Mouse (Mus musculus) limb, embryonic 12.5 days (tissue): ENCODE results near the gene Mvd. TPM values are rescaled to one million over a fixed set of nuclear protein-coding genes. Genes with fewer than 3 reads are reported as not detected.

Experiments used
- ATAC-seq: fragments of 200-750 bp; cut with Nextera tagmentation; 2 replicates; pipeline ENCODE4 v1.8.0; 2017; ENCODE audit warnings: low read depth, moderate TSS enrichment; ENCODE audit not compliant: insufficient number of reproducible peaks, insufficient read depth, low FRiP score, low TSS enrichment
- H3K27ac ChIP-seq: fragments of 300-500 bp; sonication (generic); 2 replicates; pipeline ENCODE4 v1.5.1; 2016; ENCODE audit warnings: mild to moderate bottlenecking, moderate library complexity
- H3K27me3 ChIP-seq: fragments of 300-500 bp; sonication (generic); 2 replicates; pipeline ENCODE4 v1.6.1; 2016; ENCODE audit warnings: mild to moderate bottlenecking, moderate library complexity
- H3K36me3 ChIP-seq: fragments of 300-500 bp; sonication (generic); 2 replicates; pipeline ENCODE4 v1.6.1; 2016; ENCODE audit warnings: mild to moderate bottlenecking, moderate library complexity
- H3K4me1 ChIP-seq: fragments of 300-500 bp; sonication (generic); replicated peaks from 2 replicates; pipeline ENCODE4 v1.6.1; 2016
- H3K4me2 ChIP-seq: fragments of 300-500 bp; sonication (generic); 2 replicates; pipeline ENCODE4 v1.6.1; 2016; ENCODE audit warnings: mild to moderate bottlenecking, moderate library complexity
- H3K4me3 ChIP-seq: fragments of 300-500 bp; sonication (generic); replicated peaks from 2 replicates; pipeline ENCODE4 v1.5.1; 2016; ENCODE audit warnings: mild to moderate bottlenecking
- H3K9ac ChIP-seq: fragments of 300-500 bp; sonication (generic); replicated peaks from 2 replicates; pipeline ENCODE4 v1.6.1; 2016; ENCODE audit warnings: mild to moderate bottlenecking, moderate library complexity
- H3K9me3 ChIP-seq: fragments of 300-500 bp; sonication (generic); 2 replicates; pipeline ENCODE4 v1.6.1; 2016; ENCODE audit warnings: mild to moderate bottlenecking, moderate library complexity
- WGBS: fragments of 180-500 bp; shearing (Covaris S2); methylation state at CpG from one replicate; pipeline ENCODE4 v1.1.7; 2016; 5-methylcytosine and 5-hydroxymethylcytosine counted together
- polyA plus RNA-seq: library from polyadenylated mRNA; unstranded; fragments of >200 nt; fragmentation: Nextera tagmentation; extraction: Ambion mirVana; gene quantifications from 2 replicates; pipeline ENCODE4 v1.2.1, GENCODE M21; 2016

Mvd gene
- polyA plus RNA-seq, 1 experiment from 2014 or later: 40.5 TPM

- no peak overlapping the region for H3K4me3 ChIP-seq
- 0 out of 2 replicates have a peak, but pooled peaks cover 3% of the 10 kb centered on the region for H3K4me1 ChIP-seq
- ATAC-seq: no peak
- no peak overlapping the region for H3K9ac ChIP-seq
- no peak overlapping the region for H3K4me2 ChIP-seq
- WGBS: 86% methylated on average over 13 of the region's 13 CpGs
- peaks cover 60% of the 10 kb centered on the region for H3K36me3 ChIP-seq
- peaks cover 11% of the 10 kb centered on the region for H3K27me3 ChIP-seq
- H3K9me3 ChIP-seq: no peaks in the 10 kb centered on the region
- H3K27ac ChIP-seq: no peak overlapping the region
These were observed 24.6 kb upstream of the Mvd start for GRCm38 (mm10) chr8:122467816-122468215.

GRCm38 (mm10) chr8:122464985-122465384 lies 21.8 kb upstream of the Mvd start:
- Histone ChIP-seq H3K4me3 (no peak overlapping the region), H3K9ac (no peak overlapping the region), H3K36me3 (peaks cover 46% of the 10 kb centered on the region), H3K4me1 (peaks cover 16% of the 10 kb centered on the region), H3K4me2 (no peak overlapping the region), H3K9me3 (no peaks in the 10 kb centered on the region), H3K27ac (no peak overlapping the region), H3K27me3 (peaks cover 40% of the 10 kb centered on the region)
- 66% methylated on average over 7 of the region's 7 CpGs for whole genome bisulfite sequencing
- no peak for ATAC-seq

DNA sequence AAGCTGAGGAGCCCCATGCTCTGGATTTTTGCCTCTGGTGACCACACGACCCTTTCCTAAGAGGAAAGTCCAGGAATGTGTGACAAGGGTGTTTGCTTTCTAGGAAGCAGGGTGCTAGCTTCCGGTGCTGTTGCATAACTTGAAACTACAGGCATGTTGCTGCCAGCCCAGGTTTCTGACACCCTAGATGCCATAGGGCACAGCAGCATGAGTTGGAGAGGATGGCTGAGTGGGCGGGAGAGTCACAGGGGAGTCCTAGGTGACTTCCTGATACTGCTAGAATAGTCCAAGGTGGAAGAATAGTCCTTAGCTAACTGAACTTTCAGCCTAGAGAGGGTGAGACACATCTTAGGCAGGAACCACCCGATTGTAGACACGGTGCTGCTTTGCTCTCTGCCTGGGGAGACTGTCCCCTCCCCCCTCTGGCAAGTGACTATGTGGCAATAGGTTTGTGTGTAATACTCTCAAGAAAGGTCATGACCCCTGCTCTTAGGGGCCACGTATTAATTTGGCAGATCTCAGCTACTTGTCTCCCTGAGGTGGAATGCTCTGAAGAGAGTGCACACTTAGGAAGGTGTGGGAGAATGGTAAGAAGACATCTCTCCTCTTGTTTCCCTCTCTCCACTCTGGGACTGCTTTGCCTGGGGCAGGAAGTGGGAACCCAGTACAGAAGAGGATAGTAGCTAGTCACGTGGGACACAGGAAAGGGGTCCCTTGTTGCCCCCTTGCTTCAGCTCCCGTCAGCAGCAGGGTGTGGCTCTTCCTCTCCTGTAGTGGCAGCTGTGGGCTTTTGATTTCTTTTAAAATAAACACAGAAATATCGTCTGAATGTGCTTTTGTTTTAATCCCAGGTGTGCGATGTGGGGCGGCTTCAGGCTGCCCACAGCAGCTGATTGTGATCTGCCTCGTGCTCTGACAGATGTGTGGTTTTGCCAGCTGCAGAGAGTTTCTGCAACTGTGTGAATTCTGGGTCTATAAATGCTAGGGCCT lies 20.7 kb upstream of the Mvd start:
- peaks cover 38% of the 10 kb centered on the region for H3K36me3 ChIP-seq
- peaks cover 50% of the 10 kb centered on the region for H3K27me3 ChIP-seq
- no peak for ATAC-seq
- no peak overlapping the region for H3K4me3 ChIP-seq
- H3K27ac ChIP-seq: no peak overlapping the region
- H3K9ac ChIP-seq: no peak overlapping the region
- 53% methylated on average over 12 of the region's 12 CpGs for WGBS
- H3K4me2 ChIP-seq: no peak overlapping the region
- peaks cover 18% of the 10 kb centered on the region for H3K4me1 ChIP-seq
- no peaks in the 10 kb centered on the region for H3K9me3 ChIP-seq

DNA sequence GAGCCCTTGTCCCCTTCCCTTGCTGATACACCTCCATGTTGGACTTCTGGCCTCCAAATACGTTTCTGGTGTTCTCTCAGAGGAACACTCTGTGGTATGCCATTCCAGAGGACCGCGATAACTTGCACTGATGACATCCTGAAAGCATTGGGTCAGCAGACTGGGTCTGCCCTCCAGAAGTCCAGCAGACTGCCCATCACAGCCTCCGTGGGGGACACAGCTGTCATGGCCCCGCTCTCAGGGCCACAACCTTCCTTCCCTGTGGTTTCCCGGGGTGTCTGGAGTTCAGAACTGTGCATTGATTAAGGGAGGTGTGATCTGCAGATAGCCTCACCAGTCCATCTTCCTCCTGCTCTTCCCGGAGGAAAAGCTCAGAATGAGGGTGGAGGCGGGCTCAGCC lies 19.3 kb upstream of the Mvd start:
- ATAC-seq: no peak
- H3K27ac ChIP-seq: no peak overlapping the region
- H3K9me3 ChIP-seq: no peaks in the 10 kb centered on the region
- 0 out of 2 replicates have a peak overlapping the region, but pooled peaks have one; percentile 8 for H3K9ac ChIP-seq
- no peak overlapping the region for H3K4me3 ChIP-seq
- no peak overlapping the region for H3K4me2 ChIP-seq
- peaks cover 65% of the 10 kb centered on the region for H3K27me3 ChIP-seq
- 65% methylated on average over 8 of the region's 8 CpGs for WGBS
- peaks cover 24% of the 10 kb centered on the region for H3K36me3 ChIP-seq
- H3K4me1 ChIP-seq: peaks cover 18% of the 10 kb centered on the region

GRCm38 (mm10) chr8:122461473-122462148 lies 18.4 kb upstream of the Mvd start:
- H3K4me1 ChIP-seq: peaks cover 18% of the 10 kb centered on the region
- ATAC-seq: no peak
- H3K27me3 ChIP-seq: peaks cover 73% of the 10 kb centered on the region
- no peak overlapping the region for H3K4me2 ChIP-seq
- WGBS: 57% methylated on average over 11 of the region's 11 CpGs
- no peak overlapping the region for H3K4me3 ChIP-seq
- H3K9ac ChIP-seq: no peak overlapping the region
- H3K27ac ChIP-seq: no peak overlapping the region
- H3K9me3 ChIP-seq: no peaks in the 10 kb centered on the region
- peaks cover 15% of the 10 kb centered on the region for H3K36me3 ChIP-seq

DNA sequence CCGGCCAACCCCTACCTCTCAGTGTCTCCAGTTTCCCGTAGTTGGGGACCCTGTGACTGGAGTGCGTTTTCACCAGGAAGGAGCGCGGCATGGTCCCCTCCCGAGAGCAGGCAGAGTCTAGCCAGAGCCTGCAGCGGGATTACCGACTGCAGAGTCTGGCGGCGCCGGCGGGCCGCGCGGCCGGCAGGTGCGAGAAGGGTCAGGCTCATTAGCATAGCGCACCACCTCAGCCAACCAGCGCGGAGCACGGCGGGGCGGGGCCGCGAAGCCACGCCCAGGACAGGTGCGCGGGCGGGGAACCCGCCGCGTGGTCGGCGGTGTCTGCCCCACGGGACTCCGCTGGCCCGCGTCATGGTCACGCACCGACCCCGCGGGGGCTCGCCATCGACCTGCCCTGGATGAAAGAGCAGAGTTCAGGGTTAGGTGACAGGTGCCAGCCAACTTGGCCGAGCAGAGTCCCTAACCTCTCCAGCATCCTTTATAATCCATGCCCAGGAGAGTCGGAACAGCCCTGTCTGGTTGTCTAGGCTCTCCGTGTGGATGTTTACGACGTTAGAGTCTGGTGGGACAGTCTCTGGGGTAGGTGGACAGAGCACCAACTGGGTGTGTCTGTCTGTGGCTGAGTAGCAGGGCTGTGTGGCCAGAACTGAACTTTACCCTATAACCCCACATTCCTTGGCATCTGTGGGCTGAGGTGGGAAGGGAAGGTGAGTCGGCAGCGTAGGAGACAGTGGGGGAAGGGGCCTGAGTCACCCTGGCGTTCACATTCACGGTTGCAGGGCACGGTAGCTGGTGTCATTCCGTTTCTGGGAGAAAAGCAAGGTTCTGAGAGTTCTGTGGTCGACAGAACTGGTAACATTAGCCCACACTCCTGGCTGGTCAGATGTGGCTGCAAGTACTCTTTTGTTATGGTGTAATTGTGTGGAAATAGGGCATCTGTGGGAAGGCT lies 17.6 kb upstream of the Mvd start, which contains the start of gene Snai3:
Gene Snai3 (minus strand): TSS at position 210 of the 949 bp plus-strand sequence.
- H3K4me1 ChIP-seq: peaks cover 18% of the 10 kb centered on the region
- WGBS: 2% methylated on average over 56 of the region's 56 CpGs
- H3K27me3 ChIP-seq: peaks cover 81% of the 10 kb centered on the region

GRCm38 (mm10) chr8:122459990-122460389 lies 16.8 kb upstream of the Mvd start:
- Histone ChIP-seq H3K9ac (no peak overlapping the region), H3K4me3 (peak overlapping the region; percentile 34), H3K4me2 (peak overlapping the region; percentile 62), H3K27me3 (peaks cover 87% of the 10 kb centered on the region), H3K27ac (no peak overlapping the region), H3K36me3 (no peaks in the 10 kb centered on the region), H3K9me3 (no peaks in the 10 kb centered on the region), H3K4me1 (peaks cover 18% of the 10 kb centered on the region)
- ATAC-seq: no peak
- 25% methylated on average over 7 of the region's 7 CpGs for WGBS

More for the DNA sequence above, 17.6 kb upstream of the Mvd start, which contains the start of gene Snai3:
- Histone ChIP-seq H3K4me3 (peak within 1 kb of the TSS; percentile 34), H3K9ac (no peak within 1 kb of the TSS), H3K27ac (no peak within 1 kb of the TSS), H3K9me3 (no peaks in the 10 kb centered on the region), H3K36me3 (peaks cover 7% of the 10 kb centered on the region), H3K4me2 (peak within 1 kb of the TSS; percentile 62)
- peak; percentile 52; the same call in 1 of the 2 replicates for ATAC-seq

- H3K9me3 ChIP-seq: no peaks in the 10 kb centered on the region
- peaks cover 90% of the 10 kb centered on the region for H3K27me3 ChIP-seq
- H3K4me2 ChIP-seq: no peak overlapping the region
- 58% methylated on average over 6 of the region's 6 CpGs for WGBS
- H3K36me3 ChIP-seq: no peaks in the 10 kb centered on the region
- no peak overlapping the region for H3K9ac ChIP-seq
- peaks cover 18% of the 10 kb centered on the region for H3K4me1 ChIP-seq
- H3K4me3 ChIP-seq: no peak overlapping the region
- H3K27ac ChIP-seq: no peak overlapping the region
- ATAC-seq: no peak
These were observed 16.1 kb upstream of the Mvd start for GRCm38 (mm10) chr8:122459218-122459900.

GRCm38 (mm10) chr8:122457171-122457570 lies 13.9 kb upstream of the Mvd start:
- peaks cover 75% of the 10 kb centered on the region for H3K27me3 ChIP-seq
- peaks cover 15% of the 10 kb centered on the region for H3K4me1 ChIP-seq
- ATAC-seq: no peak
- no peak overlapping the region for H3K27ac ChIP-seq
- H3K4me2 ChIP-seq: no peak overlapping the region
- H3K9me3 ChIP-seq: no peaks in the 10 kb centered on the region
- no peaks in the 10 kb centered on the region for H3K36me3 ChIP-seq
- H3K9ac ChIP-seq: no peak overlapping the region
- H3K4me3 ChIP-seq: no peak overlapping the region
- WGBS: 68% methylated on average over 11 of the region's 11 CpGs

- WGBS: 85% methylated on average over 6 of the region's 6 CpGs
These were observed 11.2 kb upstream of the Mvd start for GRCm38 (mm10) chr8:122454409-122454808.

More at GRCm38 (mm10) chr8:122454409-122454808, 11.2 kb upstream of the Mvd start:
- Histone ChIP-seq H3K9me3 (no peaks in the 10 kb centered on the region), H3K36me3 (no peaks in the 10 kb centered on the region), H3K4me2 (no peak overlapping the region), H3K4me1 (no peaks in the 10 kb centered on the region), H3K4me3 (no peak overlapping the region), H3K9ac (no peak overlapping the region), H3K27ac (no peak overlapping the region), H3K27me3 (peaks cover 47% of the 10 kb centered on the region)
- no peak for ATAC-seq
